Mouse (Mus musculus) C2C12 (cell line): ENCODE measurements at regions not wholly inside any gene's neighbourhood (a gene's known extent, or its start where the extent isn't known, plus 50 kb on each side); places are given as distances from the start of the nearest gene placed in this dataset.

Source experiments
- CEBPB ChIP-seq: IDR thresholded peaks from one replicate; pipeline ENCODE4 v1.6.1; 2011; ENCODE audit warnings: low read depth, mild to moderate bottlenecking, control low read depth, moderate library complexity
- CTCF ChIP-seq: IDR thresholded peaks from one replicate; pipeline ENCODE4 v1.5.1; 2011; ENCODE audit not compliant: control insufficient read depth, insufficient read depth, insufficient read length
- FOSL1 ChIP-seq: IDR thresholded peaks from one replicate; pipeline ENCODE4 v1.8.0; 2011; ENCODE audit warnings: mild to moderate bottlenecking, low read length; ENCODE audit not compliant: poor library complexity, insufficient read depth, severe bottlenecking
- MAX ChIP-seq: IDR thresholded peaks from one replicate; pipeline ENCODE4 v1.6.1; 2011; ENCODE audit warnings: mild to moderate bottlenecking, control low read depth
- MYOD1 ChIP-seq: IDR thresholded peaks from one replicate; pipeline ENCODE4 v1.6.1; 2011; ENCODE audit warnings: low read depth; ENCODE audit not compliant: control insufficient read depth, insufficient read length
- MYOG ChIP-seq: IDR thresholded peaks from one replicate; pipeline ENCODE4 v1.6.1; 2011; ENCODE audit not compliant: control insufficient read depth, insufficient read length; ENCODE audit errors: extremely low read depth
- USF1 ChIP-seq: IDR thresholded peaks from one replicate; pipeline ENCODE4 v1.6.1; 2011; ENCODE audit warnings: low read depth, mild to moderate bottlenecking, control low read depth, moderate library complexity

DNA sequence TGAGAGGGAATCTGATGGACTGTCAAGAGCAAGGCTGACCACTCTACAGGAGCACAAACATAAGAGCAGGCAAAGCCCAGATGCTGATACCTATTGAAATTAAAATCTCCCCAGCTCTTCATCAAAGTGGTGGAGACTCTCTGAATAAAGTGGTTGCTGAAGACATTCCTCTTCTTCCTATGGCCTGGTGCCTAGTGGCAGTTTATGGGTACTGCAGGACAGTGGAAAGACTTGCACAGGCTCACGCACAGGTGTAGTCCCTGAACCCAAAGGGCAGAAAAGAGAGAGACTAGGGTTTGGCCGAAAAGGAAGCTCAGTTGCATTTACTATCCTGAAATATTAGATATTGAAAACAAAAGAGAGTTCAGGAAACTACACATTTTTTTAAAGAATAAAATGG is 144.2 kb upstream of the Npy2r start:
- TF ChIP-seq USF1 (no peak), MAX (no peak), CTCF (no peak), MYOG (no peak), MYOD1 (no peak), FOSL1 (no peak), CEBPB (no peak)
